Mouse (Mus musculus) bone marrow, adult 2 months (tissue): ENCODE data around the gene Poc1a.

Source experiments
- CTCF ChIP-seq: fragments of 200-500 bp; IDR thresholded peaks from 2 replicates; pipeline ENCODE4 v1.5.1; 2011; ENCODE audit warnings: low read length, control low read depth; ENCODE audit not compliant: control insufficient read depth, insufficient read depth
- POLR2A ChIP-seq: fragments of 200-500 bp; IDR thresholded peaks from 2 replicates; pipeline ENCODE4 v1.6.1; 2011; ENCODE audit warnings: low read depth, mild to moderate bottlenecking, control low read depth, low read length, borderline replicate concordance; ENCODE audit not compliant: control insufficient read depth

DNA sequence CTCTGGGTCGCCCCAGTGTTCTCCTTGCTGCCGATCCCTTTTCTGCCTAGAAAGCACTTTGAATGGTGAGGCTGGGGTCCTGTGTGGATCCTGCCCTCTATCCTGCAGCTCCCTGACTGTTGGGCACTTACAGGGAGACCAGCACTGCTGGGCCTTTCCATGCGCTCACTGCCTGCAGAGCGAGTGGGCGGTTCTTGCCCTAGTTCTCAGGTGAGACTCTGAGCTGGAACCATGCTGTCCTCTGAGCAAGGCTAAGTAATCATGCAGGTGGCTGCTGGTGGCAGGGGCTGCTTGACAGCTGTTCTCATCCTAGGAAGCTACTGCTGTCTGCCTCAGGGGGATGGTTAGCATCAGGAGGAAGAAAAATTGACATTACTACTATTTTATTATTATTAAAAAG, 28.1 kb downstream of the Poc1a start:
- no peak for TF ChIP-seq POLR2A
- TF ChIP-seq CTCF: no peak
